Mouse (Mus musculus) forebrain, embryonic 15.5 days (tissue): ENCODE data around the gene Pdlim1. TPM values are rescaled to one million over a fixed set of nuclear protein-coding genes. Genes with fewer than 3 reads are reported as not detected.
A peak's percentile ranks its signal among the peaks of the same experiment; 100 is the strongest.

Experiments
- ATAC-seq: fragments of 200-750 bp; cut with Nextera tagmentation; replicated peaks from 2 replicates; pipeline ENCODE4 v1.8.0; 2017; ENCODE audit warnings: mild to moderate bottlenecking, moderate TSS enrichment, moderate library complexity
- H3K27ac ChIP-seq: fragments of 300-500 bp; sonication (generic); replicated peaks from 2 replicates; pipeline ENCODE4 v1.5.1; 2015; ENCODE audit warnings: mild to moderate bottlenecking, inconsistent platforms
- H3K27me3 ChIP-seq: fragments of 300-500 bp; sonication (generic); 2 replicates; pipeline ENCODE4 v1.6.1; 2015; ENCODE audit warnings: inconsistent platforms
- H3K36me3 ChIP-seq: fragments of 300-500 bp; sonication (generic); 2 replicates; pipeline ENCODE4 v1.6.1; 2015; ENCODE audit warnings: mild to moderate bottlenecking, inconsistent platforms
- H3K4me1 ChIP-seq: fragments of 300-500 bp; sonication (generic); 2 replicates; pipeline ENCODE4 v1.6.1; 2015; ENCODE audit warnings: inconsistent platforms
- H3K4me2 ChIP-seq: fragments of 300-500 bp; sonication (generic); replicated peaks from 2 replicates; pipeline ENCODE4 v1.6.1; 2015; ENCODE audit warnings: mild to moderate bottlenecking, inconsistent platforms
- H3K4me3 ChIP-seq: fragments of 300-500 bp; sonication (generic); 2 replicates; pipeline ENCODE4 v1.5.1; 2015; ENCODE audit warnings: mild to moderate bottlenecking, inconsistent platforms
- H3K9ac ChIP-seq: fragments of 300-500 bp; sonication (generic); replicated peaks from 2 replicates; pipeline ENCODE4 v1.6.1; 2015; ENCODE audit warnings: mild to moderate bottlenecking, inconsistent platforms
- H3K9me3 ChIP-seq: fragments of 300-500 bp; sonication (generic); 2 replicates; pipeline ENCODE4 v1.6.1; 2016; ENCODE audit warnings: inconsistent platforms
- WGBS: fragments of 180-500 bp; shearing (Covaris S2); methylation state at CpG from one replicate; pipeline ENCODE4 v1.1.7; 2015; ENCODE audit warnings: mixed read lengths; 5-methylcytosine and 5-hydroxymethylcytosine counted together
- polyA plus RNA-seq: library from polyadenylated mRNA; unstranded; fragments of >200 nt; fragmentation: Nextera tagmentation; extraction: Ambion mirVana; gene quantifications from 2 replicates; pipeline ENCODE4 v1.2.1, GENCODE M21; 2015

Gene Pdlim1
- polyA plus RNA-seq, 1 experiment from 2014 or later, result 16.8 TPM

GRCm38 (mm10) chr19:40278372-40279023, 6.9 kb upstream of the Pdlim1 start:
- Histone ChIP-seq H3K9me3 (no peaks in the 10 kb centered on the region), H3K4me1 (no peaks in the 10 kb centered on the region), H3K9ac (no peak overlapping the region), H3K4me2 (no peak overlapping the region), H3K4me3 (no peak overlapping the region), H3K27me3 (no peaks in the 10 kb centered on the region), H3K36me3 (no peaks in the 10 kb centered on the region), H3K27ac (no peak overlapping the region)
- ATAC-seq, result no peak
- WGBS, result 88% methylated on average over 8 of the region's 8 CpGs

DNA sequence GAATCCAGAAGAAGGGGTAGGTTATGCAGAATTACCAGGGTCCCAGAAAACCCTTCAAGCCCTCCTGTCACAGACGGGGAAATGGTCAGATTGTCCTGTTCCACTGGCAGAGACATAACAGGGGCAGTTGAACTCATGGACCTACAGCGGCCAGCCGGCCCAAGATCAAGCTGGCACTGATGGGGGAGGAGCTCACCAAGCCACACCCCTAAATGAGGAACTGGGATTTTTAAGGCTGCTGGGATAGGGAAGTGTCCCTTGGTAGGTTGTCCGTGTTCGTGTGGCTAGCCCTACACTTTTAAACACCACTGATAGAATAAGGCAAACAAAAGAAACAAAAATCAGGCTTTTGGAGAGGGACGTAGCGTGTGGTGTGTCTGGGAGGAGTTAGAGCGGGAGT, 5.9 kb upstream of the Pdlim1 start:
- no peak for ATAC-seq
- Histone ChIP-seq H3K36me3 (no peaks in the 10 kb centered on the region), H3K9me3 (no peaks in the 10 kb centered on the region), H3K4me1 (no peaks in the 10 kb centered on the region), H3K4me3 (no peak overlapping the region), H3K9ac (no peak overlapping the region), H3K27ac (no peak overlapping the region), H3K4me2 (no peak overlapping the region), H3K27me3 (0 out of 2 replicates have a peak, but pooled peaks cover 3% of the 10 kb centered on the region)
- WGBS, result 91% methylated on average over 8 of the region's 8 CpGs

DNA sequence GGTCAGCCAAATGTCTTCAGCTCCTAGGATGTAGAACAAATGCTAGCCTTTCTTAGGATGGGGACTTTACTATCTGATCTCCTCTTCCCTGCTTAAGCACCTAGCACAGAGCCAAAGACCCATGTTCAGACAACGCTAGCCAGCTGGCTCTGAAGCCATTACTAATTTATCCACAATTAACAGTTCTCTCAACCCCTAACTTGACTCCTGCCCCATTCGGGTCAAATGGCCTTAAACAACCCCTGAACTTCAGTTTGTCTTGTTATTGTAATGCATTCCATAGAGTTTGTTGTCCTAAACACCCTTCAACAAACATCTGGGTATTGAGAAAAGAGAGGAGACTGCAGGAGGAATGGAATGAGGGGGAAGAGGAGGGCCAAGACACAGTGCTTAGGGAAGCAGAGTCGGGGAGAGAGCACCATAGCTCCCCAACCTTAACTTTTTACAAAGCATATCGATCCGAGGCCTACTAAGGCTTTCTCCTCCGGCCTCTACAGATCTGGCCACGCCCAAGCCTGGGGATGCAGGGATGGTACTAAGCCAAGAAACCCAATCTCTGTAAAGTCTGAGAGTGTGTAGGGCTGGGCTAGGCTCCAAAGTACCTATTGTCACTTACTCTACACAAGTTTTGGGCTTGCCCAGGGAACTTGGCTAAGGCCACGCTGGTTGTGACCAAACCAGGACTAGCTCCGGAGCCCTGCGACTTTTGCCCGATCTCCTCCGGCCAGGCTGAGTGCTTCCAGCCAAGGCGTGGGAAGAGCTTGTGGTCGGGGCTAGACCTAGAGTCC, 4.0 kb upstream of the Pdlim1 start:
- Histone ChIP-seq H3K27me3 (peaks cover 17% of the 10 kb centered on the region; the same call in 1 of the 2 replicates), H3K4me1 (peaks cover 10% of the 10 kb centered on the region), H3K4me2 (no peak overlapping the region), H3K9me3 (no peaks in the 10 kb centered on the region), H3K4me3 (no peak overlapping the region), H3K9ac (no peak overlapping the region), H3K27ac (no peak overlapping the region), H3K36me3 (no peaks in the 10 kb centered on the region)
- no peak for ATAC-seq
- WGBS, result 88% methylated on average over 14 of the region's 14 CpGs

DNA sequence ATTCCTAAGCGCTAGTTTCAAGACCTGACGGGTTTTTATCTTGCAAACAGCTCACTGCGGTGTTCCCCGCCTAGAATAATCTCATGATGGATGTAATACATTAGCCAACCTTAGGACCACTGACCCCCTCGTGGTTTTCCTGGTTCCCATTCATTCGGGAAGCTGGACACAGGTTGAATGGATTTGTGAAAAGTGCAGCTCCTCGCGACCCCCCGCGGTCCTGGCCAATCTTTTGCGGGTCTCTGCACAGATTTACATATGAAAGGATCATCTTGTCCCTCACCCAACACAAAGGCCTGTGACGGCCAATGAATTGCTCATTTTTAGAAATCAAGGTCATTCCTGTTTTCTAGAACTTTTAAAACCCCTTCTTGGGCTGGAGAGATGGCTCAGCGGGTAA, 1.0 kb upstream of the Pdlim1 start:
- no peak overlapping the region for H3K4me3 ChIP-seq
- no peaks in the 10 kb centered on the region for H3K9me3 ChIP-seq
- no peak overlapping the region for H3K9ac ChIP-seq
- ATAC-seq, result no peak
- H3K4me1 ChIP-seq, result peaks cover 17% of the 10 kb centered on the region
- no peak overlapping the region for H3K27ac ChIP-seq
- H3K27me3 ChIP-seq, result peaks cover 22% of the 10 kb centered on the region; the same call in 1 of the 2 replicates
- H3K36me3 ChIP-seq, result no peaks in the 10 kb centered on the region
- H3K4me2 ChIP-seq, result no peak overlapping the region
- 10% methylated on average over 13 of the region's 13 CpGs for WGBS

DNA sequence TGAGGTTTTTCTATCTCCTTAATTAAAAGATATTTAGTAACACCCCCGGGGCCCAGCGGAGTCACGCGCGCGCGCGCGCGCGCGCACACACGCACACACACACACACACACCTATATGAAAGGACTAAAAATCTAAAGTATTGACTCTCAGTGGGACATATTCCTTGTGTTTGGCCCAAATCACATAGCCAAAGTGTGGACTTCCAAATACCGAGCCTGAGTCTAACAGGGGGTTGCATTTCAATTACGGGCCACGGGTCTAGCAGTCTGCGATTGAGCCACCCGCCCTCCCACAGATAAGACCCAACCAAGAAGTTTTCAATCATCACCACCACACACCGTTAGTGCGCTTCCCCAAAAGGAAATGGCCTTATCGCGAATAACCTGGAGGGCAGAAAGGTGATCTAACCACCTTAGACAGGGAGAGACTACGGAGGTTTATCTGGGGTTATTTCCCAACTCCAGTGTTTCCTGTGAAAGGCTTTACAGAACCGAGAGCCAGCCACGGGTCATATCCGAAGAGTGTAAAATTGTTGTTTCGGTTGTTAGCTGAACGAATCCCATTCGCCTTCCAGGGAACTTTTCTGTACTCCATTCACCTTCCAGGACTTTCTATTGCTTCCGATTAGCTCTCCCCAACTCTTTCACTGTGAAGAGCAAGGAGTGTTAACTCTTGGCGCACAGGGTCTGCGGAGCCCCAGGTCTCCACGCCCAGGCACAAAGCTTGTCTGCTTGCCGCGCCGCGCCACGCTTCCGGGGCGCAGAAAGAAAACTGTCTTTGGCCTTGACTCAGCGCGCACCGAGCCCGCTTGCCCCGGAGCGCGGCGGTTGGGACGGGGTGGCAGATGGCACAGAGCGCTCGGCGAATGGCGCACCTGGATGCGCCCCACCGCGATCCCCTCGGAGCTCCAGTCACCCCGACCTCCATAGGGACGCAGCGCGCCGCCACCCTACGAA, 1.0 kb downstream of the Pdlim1 start:
- WGBS, result 6% methylated on average over 63 of the region's 63 CpGs
- Histone ChIP-seq H3K27ac (no peak overlapping the region), H3K36me3 (no peaks in the 10 kb centered on the region), H3K4me2 (peak overlapping the region; percentile 95), H3K4me3 (peak overlapping the region; percentile 49), H3K9ac (peak overlapping the region; percentile 42), H3K27me3 (peaks cover 22% of the 10 kb centered on the region; the same call in 1 of the 2 replicates), H3K4me1 (peaks cover 17% of the 10 kb centered on the region), H3K9me3 (no peaks in the 10 kb centered on the region)
- ATAC-seq, result peak; percentile 49; the same call in 1 of the 2 replicates

DNA sequence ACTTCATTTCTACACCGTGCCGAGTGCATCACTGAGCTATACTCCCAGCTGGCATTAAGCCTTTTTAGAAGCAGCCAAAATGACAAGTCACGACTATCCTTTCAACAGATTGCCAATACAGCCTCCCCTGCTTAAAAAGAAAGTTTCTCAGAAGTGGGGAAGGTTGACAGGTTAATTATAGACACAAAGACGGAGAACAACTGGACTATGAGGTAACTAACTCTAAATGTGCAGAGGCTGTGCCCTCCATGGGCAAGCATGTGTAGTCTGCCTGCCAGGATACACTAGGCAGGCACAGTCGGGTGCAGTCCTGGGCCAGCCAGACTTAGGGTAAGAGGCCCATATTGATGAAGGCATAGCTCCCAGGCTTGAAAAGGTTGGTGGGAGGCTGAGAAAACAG, 2.1 kb downstream of the Pdlim1 start:
- H3K36me3 ChIP-seq, result no peaks in the 10 kb centered on the region
- no peak for ATAC-seq
- H3K4me1 ChIP-seq, result peaks cover 17% of the 10 kb centered on the region
- no peak overlapping the region for H3K4me2 ChIP-seq
- no peak overlapping the region for H3K4me3 ChIP-seq
- peaks cover 22% of the 10 kb centered on the region; the same call in 1 of the 2 replicates for H3K27me3 ChIP-seq
- no peak overlapping the region for H3K9ac ChIP-seq
- no peaks in the 10 kb centered on the region for H3K9me3 ChIP-seq
- 26% methylated on average over 5 of the region's 5 CpGs for WGBS
- H3K27ac ChIP-seq, result no peak overlapping the region

DNA sequence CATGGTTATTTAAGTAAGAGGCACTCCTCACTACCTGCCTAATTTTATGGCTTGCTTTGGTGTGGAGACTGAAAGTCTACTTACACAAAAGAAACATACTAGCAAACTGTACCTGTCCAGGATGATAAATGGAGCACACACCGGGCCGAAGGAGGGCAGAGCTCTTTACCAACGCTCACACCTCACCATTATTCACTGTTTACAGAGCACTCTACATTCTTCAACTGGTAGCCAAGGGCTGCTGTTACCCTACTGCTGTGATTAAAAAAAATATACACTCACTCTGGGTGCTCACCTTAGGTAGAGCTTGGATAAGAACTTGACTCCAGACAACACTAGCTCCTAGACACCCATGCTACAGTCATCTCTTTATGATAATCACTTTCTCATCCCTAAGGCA, 3.1 kb downstream of the Pdlim1 start:
- no peak overlapping the region for H3K9ac ChIP-seq
- H3K4me2 ChIP-seq, result no peak overlapping the region
- no peak overlapping the region for H3K27ac ChIP-seq
- ATAC-seq, result no peak
- H3K4me3 ChIP-seq, result no peak overlapping the region
- H3K4me1 ChIP-seq, result peaks cover 17% of the 10 kb centered on the region
- no peaks in the 10 kb centered on the region for H3K9me3 ChIP-seq
- H3K27me3 ChIP-seq, result peaks cover 22% of the 10 kb centered on the region; the same call in 1 of the 2 replicates
- 90% methylated on average over 3 of the region's 3 CpGs for WGBS
- no peaks in the 10 kb centered on the region for H3K36me3 ChIP-seq

DNA sequence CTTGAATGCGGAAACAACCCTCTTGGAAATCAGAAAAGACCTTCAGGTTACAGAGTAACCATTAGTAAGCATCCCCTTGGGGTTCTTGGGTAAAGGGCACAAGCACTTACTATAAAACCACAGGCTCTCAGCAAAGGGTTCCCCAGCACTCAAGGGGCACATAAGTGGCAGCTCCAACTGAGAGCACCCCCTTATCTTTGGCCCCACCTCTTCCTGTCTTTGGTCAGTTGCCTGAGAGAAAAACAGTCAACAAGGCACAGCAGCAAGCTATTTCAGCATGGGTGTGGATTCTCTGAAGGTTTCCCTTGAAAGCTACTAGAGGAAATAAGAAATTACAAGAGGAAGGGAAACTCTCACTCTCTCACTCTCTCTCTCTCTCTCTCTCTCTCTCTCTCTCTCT, 4.3 kb downstream of the Pdlim1 start:
- WGBS, result 94% methylated on average over 1 of the region's 1 CpGs
- H3K4me1 ChIP-seq, result peaks cover 17% of the 10 kb centered on the region
- no peaks in the 10 kb centered on the region for H3K9me3 ChIP-seq
- no peaks in the 10 kb centered on the region for H3K36me3 ChIP-seq
- peaks cover 19% of the 10 kb centered on the region; the same call in 1 of the 2 replicates for H3K27me3 ChIP-seq
- H3K4me3 ChIP-seq, result no peak overlapping the region
- H3K9ac ChIP-seq, result no peak overlapping the region
- no peak for ATAC-seq
- H3K27ac ChIP-seq, result no peak overlapping the region
- no peak overlapping the region for H3K4me2 ChIP-seq

GRCm38 (mm10) chr19:40259485-40259884, 12.2 kb downstream of the Pdlim1 start:
- Histone ChIP-seq H3K27ac (no peak overlapping the region), H3K4me1 (no peaks in the 10 kb centered on the region), H3K36me3 (no peaks in the 10 kb centered on the region), H3K4me2 (no peak overlapping the region), H3K9me3 (no peaks in the 10 kb centered on the region), H3K27me3 (no peaks in the 10 kb centered on the region), H3K4me3 (no peak overlapping the region), H3K9ac (no peak overlapping the region)
- 100% methylated on average over 1 of the region's 1 CpGs for WGBS
- no peak for ATAC-seq

DNA sequence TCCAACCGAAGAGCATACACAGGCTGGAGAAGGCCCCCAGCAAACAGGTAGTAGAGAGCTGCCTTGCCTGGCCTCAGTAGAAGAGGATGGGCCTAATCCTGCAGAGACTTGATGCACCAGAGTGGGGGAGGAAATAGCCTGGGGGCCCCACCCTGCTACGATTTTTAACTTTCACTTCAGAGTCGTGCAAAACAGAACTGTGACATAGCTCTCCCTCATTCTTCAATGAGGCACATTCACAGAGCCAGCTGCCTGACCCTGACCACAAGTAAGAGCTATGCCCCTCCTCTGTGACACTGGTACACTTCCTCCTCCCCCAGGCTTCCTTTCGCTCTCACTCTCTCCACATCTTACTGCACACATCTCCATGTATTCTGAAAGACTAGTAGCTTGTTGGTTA, 14.2 kb downstream of the Pdlim1 start:
- no peak for ATAC-seq
- Histone ChIP-seq H3K27ac (no peak overlapping the region), H3K36me3 (no peaks in the 10 kb centered on the region), H3K4me2 (no peak overlapping the region), H3K9ac (no peak overlapping the region), H3K9me3 (no peaks in the 10 kb centered on the region), H3K4me3 (no peak overlapping the region), H3K4me1 (no peaks in the 10 kb centered on the region), H3K27me3 (no peaks in the 10 kb centered on the region)
- WGBS, result 85% methylated on average over 4 of the region's 4 CpGs

GRCm38 (mm10) chr19:40256376-40257050, 15.1 kb downstream of the Pdlim1 start:
- Histone ChIP-seq H3K9me3 (no peaks in the 10 kb centered on the region), H3K36me3 (no peaks in the 10 kb centered on the region), H3K27me3 (no peaks in the 10 kb centered on the region), H3K27ac (no peak overlapping the region), H3K4me1 (no peaks in the 10 kb centered on the region), H3K4me3 (no peak overlapping the region), H3K9ac (no peak overlapping the region), H3K4me2 (no peak overlapping the region)
- no peak for ATAC-seq
- WGBS, result 76% methylated on average over 2 of the region's 2 CpGs
